Mouse (Mus musculus) E14TG2a.4 (cell line): ENCODE measurements around the gene Arid2.

ENCODE experiments used
- CTCF ChIP-seq: conservative IDR thresholded peaks from 2 replicates; pipeline ENCODE4 v1.5.1; 2014; ENCODE audit warnings: low read length
- NANOG ChIP-seq: IDR thresholded peaks from 2 replicates; pipeline ENCODE4 v1.6.1; 2014; ENCODE audit warnings: borderline replicate concordance, low read length, mixed read lengths
- POU5F1 ChIP-seq: IDR thresholded peaks from 2 replicates; pipeline ENCODE4 v1.6.1; 2014; ENCODE audit warnings: low read length, borderline replicate concordance

DNA sequence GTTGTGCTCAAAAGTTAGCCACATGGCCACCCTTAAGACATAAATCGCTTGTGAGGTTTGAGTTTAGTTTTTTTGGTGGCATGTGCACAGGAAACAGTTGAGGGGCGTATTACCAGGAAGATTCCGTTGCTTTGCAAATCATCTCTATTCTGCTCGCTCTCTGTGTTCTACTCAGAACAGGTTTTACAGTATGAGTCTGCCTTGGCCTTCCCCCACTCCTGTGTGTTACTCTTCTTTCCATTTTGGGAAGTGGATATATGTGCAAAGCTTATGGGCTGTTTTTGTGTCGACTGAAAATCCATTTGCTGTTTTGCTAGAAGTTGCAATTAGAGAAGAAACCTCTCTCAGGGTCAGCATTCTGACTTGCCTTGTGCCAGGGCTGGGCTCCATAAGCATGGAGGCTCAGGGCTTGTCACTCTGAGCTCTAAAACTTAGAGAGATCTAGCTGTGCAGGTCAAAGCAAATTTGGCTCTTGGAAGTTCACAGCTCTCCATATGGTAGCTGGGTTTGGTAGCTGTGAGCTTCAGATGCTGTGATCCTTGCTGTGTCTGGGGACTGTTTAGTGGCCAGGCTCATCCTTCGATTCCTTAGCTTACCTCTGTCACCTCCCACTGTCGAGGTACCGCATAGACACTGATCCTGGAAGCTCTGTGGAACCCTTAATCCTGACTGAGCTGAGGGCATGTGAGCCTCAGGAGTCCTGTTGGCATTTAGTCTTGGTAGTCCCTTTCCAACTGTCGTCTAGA, 45.3 kb downstream of the Arid2 start:
- no peak for TF ChIP-seq CTCF
- no peak for TF ChIP-seq POU5F1
- no peak for TF ChIP-seq NANOG
